Mouse (Mus musculus) brown adipose tissue, adult 24 weeks (tissue): ENCODE measurements around the gene Zkscan14. TPM values are rescaled to one million over a fixed set of nuclear protein-coding genes. Genes with fewer than 3 reads are reported as not detected.
"Not testable (repeated sequence)": the region's sequence is repeated elsewhere in the genome, so short reads cannot be mapped to it uniquely, and the experiment has no call there.

Source experiments
- H3K27ac ChIP-seq: fragments of 200-500 bp; replicated peaks from 2 replicates; pipeline ENCODE4 v1.5.1; 2012; ENCODE audit warnings: low read depth, mild to moderate bottlenecking, low read length
- H3K4me1 ChIP-seq: fragments of 200-500 bp; 2 replicates; pipeline ENCODE4 v1.6.1; 2012; ENCODE audit warnings: low read length, mixed read lengths; ENCODE audit not compliant: control insufficient read depth, insufficient read depth, insufficient read length
- H3K4me3 ChIP-seq: fragments of 200-500 bp; 2 replicates; pipeline ENCODE4 v1.5.1; 2012; ENCODE audit warnings: low read depth, mild to moderate bottlenecking, low read length, moderate library complexity; ENCODE audit not compliant: insufficient read depth
- polyA plus RNA-seq: library from polyadenylated mRNA; stranded (reverse); fragments of >200 nt; gene quantifications from 2 replicates; pipeline ENCODE4 v1.2.4, GENCODE M21; 2012; ENCODE audit not compliant: missing spikeins, insufficient read depth, insufficient read length

Zkscan14 gene
- polyA plus RNA-seq = 5.2 and 8.1 TPM in 2 replicates

GRCm38 (mm10) chr5:145201321-145201991, at the start of gene Zkscan14:
Gene Zkscan14 (minus strand): TSS chr5:145201868.
- Histone ChIP-seq H3K27ac (peak within 1 kb of the TSS; percentile 57), H3K4me1 (peaks cover 8% of the 10 kb centered on the region), H3K4me3 (peak within 1 kb of the TSS; percentile 94)

GRCm38 (mm10) chr5:145249520-145249919, 47.9 kb upstream of the Zkscan14 start:
- Histone ChIP-seq H3K27ac (no peak overlapping the region), H3K4me1 (no peaks in the 10 kb centered on the region)

GRCm38 (mm10) chr5:145234636-145235035, 33.0 kb upstream of the Zkscan14 start:
- H3K27ac ChIP-seq = no peak overlapping the region
- H3K4me1 ChIP-seq = peaks cover 2% of the 10 kb centered on the region; the same call in 1 of the 2 replicates
- H3K4me3 ChIP-seq = no peak overlapping the region

More at GRCm38 (mm10) chr5:145249520-145249919, 47.9 kb upstream of the Zkscan14 start:
- H3K4me3 ChIP-seq = no peak overlapping the region

GRCm38 (mm10) chr5:145231893-145232411, 30.3 kb upstream of the Zkscan14 start:
- peak overlapping the region; percentile 81 for H3K27ac ChIP-seq
- peak overlapping the region; percentile 84 for H3K4me3 ChIP-seq
- H3K4me1 ChIP-seq = peaks cover 2% of the 10 kb centered on the region; the same call in 1 of the 2 replicates

- Histone ChIP-seq H3K27ac (peak within 1 kb of the TSS; percentile 98), H3K4me3 (peak within 1 kb of the TSS; percentile 84), H3K4me1 (peaks cover 2% of the 10 kb centered on the region; the same call in 1 of the 2 replicates)
These were observed 29.8 kb upstream of the Zkscan14 start, which contains the start of gene Zfp655 for GRCm38 (mm10) chr5:145231367-145231871. Gene Zfp655 (plus strand): TSS chr5:145231715.

- Histone ChIP-seq H3K4me1 (peaks cover 2% of the 10 kb centered on the region; the same call in 1 of the 2 replicates), H3K4me3 (no peak overlapping the region), H3K27ac (peak overlapping the region; percentile 98)
These were observed 29.0 kb upstream of the Zkscan14 start for GRCm38 (mm10) chr5:145230641-145231040.

GRCm38 (mm10) chr5:145229283-145229682, 27.6 kb upstream of the Zkscan14 start:
- H3K4me3 ChIP-seq, H3K4me1 ChIP-seq, H3K27ac ChIP-seq: not testable (repeated sequence)

GRCm38 (mm10) chr5:145226453-145226852, 24.8 kb upstream of the Zkscan14 start:
- H3K4me3 ChIP-seq = no peak overlapping the region
- H3K27ac ChIP-seq = no peak overlapping the region
- peaks cover 2% of the 10 kb centered on the region; the same call in 1 of the 2 replicates for H3K4me1 ChIP-seq

GRCm38 (mm10) chr5:145223395-145223794, 21.7 kb upstream of the Zkscan14 start:
- no peaks in the 10 kb centered on the region for H3K4me1 ChIP-seq
- no peak overlapping the region for H3K4me3 ChIP-seq
- no peak overlapping the region for H3K27ac ChIP-seq

GRCm38 (mm10) chr5:145222840-145223239, 21.2 kb upstream of the Zkscan14 start:
- no peak overlapping the region for H3K27ac ChIP-seq
- H3K4me1 ChIP-seq = no peaks in the 10 kb centered on the region
- H3K4me3 ChIP-seq = no peak overlapping the region

GRCm38 (mm10) chr5:145219981-145220380, 18.3 kb upstream of the Zkscan14 start:
- H3K4me3 ChIP-seq = no peak overlapping the region
- H3K27ac ChIP-seq = no peak overlapping the region
- no peaks in the 10 kb centered on the region for H3K4me1 ChIP-seq

- no peak overlapping the region for H3K4me3 ChIP-seq
- no peak overlapping the region for H3K27ac ChIP-seq
- no peaks in the 10 kb centered on the region for H3K4me1 ChIP-seq
These were observed 17.0 kb upstream of the Zkscan14 start for GRCm38 (mm10) chr5:145218671-145219070.

GRCm38 (mm10) chr5:145218206-145218605, 16.5 kb upstream of the Zkscan14 start:
- Histone ChIP-seq H3K4me1 (no peaks in the 10 kb centered on the region), H3K27ac (no peak overlapping the region), H3K4me3 (no peak overlapping the region)

- H3K27ac ChIP-seq = no peak overlapping the region
- no peaks in the 10 kb centered on the region for H3K4me1 ChIP-seq
- no peak overlapping the region for H3K4me3 ChIP-seq
These were observed 16.1 kb upstream of the Zkscan14 start for GRCm38 (mm10) chr5:145217746-145218145.

- Histone ChIP-seq H3K4me3 (no peak overlapping the region), H3K27ac (no peak overlapping the region), H3K4me1 (no peaks in the 10 kb centered on the region)
These were observed 13.0 kb upstream of the Zkscan14 start for GRCm38 (mm10) chr5:145214679-145215078.
